Mouse (Mus musculus): ENCODE measurements around the gene Lgi4.

DNA sequence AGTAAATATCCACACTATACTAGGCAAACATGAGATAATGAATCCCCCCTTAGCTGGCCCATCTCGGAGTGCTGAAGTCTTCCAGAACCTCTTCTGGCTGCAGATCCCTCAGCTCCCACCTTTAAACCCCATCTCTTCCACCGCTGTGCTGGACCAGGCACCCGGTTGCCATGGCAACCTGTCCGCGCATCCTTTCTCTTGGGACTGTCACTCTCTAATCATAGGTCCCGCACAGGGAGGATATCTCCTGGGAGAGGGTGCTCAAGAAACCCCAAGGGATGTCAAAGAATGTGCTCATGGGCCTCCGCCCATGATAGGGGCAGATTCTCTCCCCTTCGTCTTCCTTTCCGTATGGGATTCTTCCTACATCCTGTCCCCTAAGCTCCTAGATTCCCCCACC is 8.2 kb upstream of the Lgi4 start:
- no peak for TF ChIP-seq ZNF384 (IDR thresholded peaks at IDR 0.05; ENCODE audit: low read depth, low read length)
- TF ChIP-seq MAFK (IDR thresholded peaks at IDR 0.05; ENCODE audit: insufficient read depth, low read depth, low read length) = no peak
- no peak for TF ChIP-seq CHD2 (IDR thresholded peaks at IDR 0.05; ENCODE audit: low read depth, low read length)
- TF ChIP-seq ZC3H11A (IDR thresholded peaks at IDR 0.05; ENCODE audit: borderline replicate concordance, low read depth, low read length) = no peak
- no peak for TF ChIP-seq HCFC1 (IDR thresholded peaks at IDR 0.05; ENCODE audit: borderline replicate concordance, insufficient read depth, low read length)
